13 mouse cellular contexts compared by ENCODE assay signal in genomic region chr1:59394616-59395015, GRCm38 (mm10).
A peak's percentile ranks its signal among the peaks of the same experiment; 100 is the strongest.
DNase-seq lines count a peak whose midpoint lies in the region; ATAC-seq and TF ChIP-seq lines count a peak whose summit lies in the region.
"Had no signal": no experiment of that assay in that cellular context is flagged by ENCODE, and none has a peak within 500 bp of the region (broad histone marks: within the 10 kb centered on the region; RNA-seq: fewer than 3 reads in every experiment).

No protein-coding gene starts in this region.

- peaks cover 16% of the 10 kb centered on the region; the same call in 1 of the 2 replicates for H3K27me3 ChIP-seq in heart, embryonic 10.5 days (ENCODE audit: insufficient read depth, poor library complexity, severe bottlenecking)
- H3K27me3 ChIP-seq in forebrain, embryonic 16.5 days (replicated peaks; ENCODE audit: control insufficient read depth, insufficient read depth, low read length) = no peaks in the 10 kb centered on the region
- no peaks in the 10 kb centered on the region for H3K27me3 ChIP-seq in neural tube, embryonic 15.5 days (replicated peaks)
- no peaks in the 10 kb centered on the region for H3K27me3 ChIP-seq in thymus, adult 2 months (ENCODE audit: control insufficient read depth, insufficient read depth, low read length)
- H3K27me3 ChIP-seq: embryonic facial prominence, embryonic 15.5 days; intestine, embryonic 15.5 days; liver, embryonic 13.5 days had no signal

- no peak for DNase-seq in heart, embryonic 10.5 days (ENCODE audit: low spot score)
- no peak for DNase-seq in heart, postnatal 4 days
- peak; percentile 29 for DNase-seq in kidney, postnatal 14 days
- no peak for DNase-seq in thymus, adult 2 months
- DNase-seq in cerebellum, postnatal 36 days = no peak
- DNase-seq: adrenal gland, postnatal 36 days; heart, adult 2 months; liver, embryonic 13.5 days had no signal

- ATAC-seq in forebrain, embryonic 16.5 days = peak; percentile 89
- peak; percentile 72 for ATAC-seq in neural tube, embryonic 15.5 days (ENCODE audit: low FRiP score)
- ATAC-seq in granulocyte monocyte progenitor cell, adult 5-6 weeks (replicated peaks; ENCODE audit: poor library complexity, severe bottlenecking) = no peak

- TF ChIP-seq CTCF in thymus, adult 2 months (IDR thresholded peaks at IDR 0.05; ENCODE audit: borderline replicate concordance, control insufficient read depth, extremely low read depth, insufficient read depth, low read length, poor library complexity) = no peak

- no peak for TF ChIP-seq POLR2A in thymus, adult 2 months (IDR thresholded peaks at IDR 0.05; ENCODE audit: control insufficient read depth, extremely low read depth, insufficient read depth, low read length, poor library complexity)

- 0 out of 2 replicates have a peak overlapping the region, but pooled peaks have one; percentile 20 for H3K9ac ChIP-seq in forebrain, embryonic 16.5 days (replicated peaks; ENCODE audit: low read depth, low read length)
- H3K9ac ChIP-seq in neural tube, embryonic 15.5 days (replicated peaks) = no peak overlapping the region
- H3K9ac ChIP-seq: embryonic facial prominence, embryonic 15.5 days; intestine, embryonic 15.5 days; liver, embryonic 13.5 days had no signal

- no peaks in the 10 kb centered on the region for H3K9me3 ChIP-seq in heart, embryonic 10.5 days
- no peaks in the 10 kb centered on the region for H3K9me3 ChIP-seq in forebrain, embryonic 16.5 days (ENCODE audit: control insufficient read depth, low read length)
- H3K9me3 ChIP-seq in neural tube, embryonic 15.5 days (replicated peaks) = no peaks in the 10 kb centered on the region
- H3K9me3 ChIP-seq: embryonic facial prominence, embryonic 15.5 days; intestine, embryonic 15.5 days; liver, embryonic 13.5 days had no signal

- H3K36me3 ChIP-seq in heart, embryonic 10.5 days = no peaks in the 10 kb centered on the region
- no peaks in the 10 kb centered on the region for H3K36me3 ChIP-seq in forebrain, embryonic 16.5 days (ENCODE audit: control insufficient read depth, insufficient read depth)
- no peaks in the 10 kb centered on the region for H3K36me3 ChIP-seq in neural tube, embryonic 15.5 days
- H3K36me3 ChIP-seq in thymus, adult 2 months (ENCODE audit: control insufficient read depth, insufficient read depth, low read length) = no peaks in the 10 kb centered on the region
- H3K36me3 ChIP-seq: embryonic facial prominence, embryonic 15.5 days; intestine, embryonic 15.5 days; liver, embryonic 13.5 days had no signal

- no peak overlapping the region for H3K4me2 ChIP-seq in forebrain, embryonic 16.5 days (ENCODE audit: low read length)
- H3K4me2 ChIP-seq in neural tube, embryonic 15.5 days = no peak overlapping the region
- H3K4me2 ChIP-seq: embryonic facial prominence, embryonic 15.5 days; intestine, embryonic 15.5 days; liver, embryonic 13.5 days had no signal

- 46% methylated on average over 6 of the region's 6 CpGs for WGBS in heart, embryonic 10.5 days
- WGBS in forebrain, embryonic 16.5 days = 2% methylated on average over 6 of the region's 6 CpGs
- WGBS in neural tube, embryonic 15.5 days = 9% methylated on average over 6 of the region's 6 CpGs
- 86% methylated on average over 6 of the region's 6 CpGs for WGBS in thymus, adult 2 months

- no peak overlapping the region for H3K4me3 ChIP-seq in heart, embryonic 10.5 days
- no peak overlapping the region for H3K4me3 ChIP-seq in forebrain, embryonic 16.5 days (replicated peaks; ENCODE audit: low read length)
- H3K4me3 ChIP-seq in neural tube, embryonic 15.5 days (replicated peaks) = no peak overlapping the region
- H3K4me3 ChIP-seq in thymus, adult 2 months (ENCODE audit: control insufficient read depth, insufficient read depth, low read length) = no peak overlapping the region
- H3K4me3 ChIP-seq: embryonic facial prominence, embryonic 15.5 days; heart, adult 2 months; intestine, embryonic 15.5 days; liver, embryonic 13.5 days had no signal

- H3K4me1 ChIP-seq in heart, embryonic 10.5 days = peaks cover 13% of the 10 kb centered on the region
- peaks cover 14% of the 10 kb centered on the region for H3K4me1 ChIP-seq in forebrain, embryonic 16.5 days (replicated peaks; ENCODE audit: control insufficient read depth, insufficient read depth, low read length)
- peaks cover 15% of the 10 kb centered on the region for H3K4me1 ChIP-seq in neural tube, embryonic 15.5 days
- no peaks in the 10 kb centered on the region for H3K4me1 ChIP-seq in thymus, adult 2 months (replicated peaks; ENCODE audit: control insufficient read depth, insufficient read depth, low read length)
- H3K4me1 ChIP-seq: embryonic facial prominence, embryonic 15.5 days had no signal

- H3K27ac ChIP-seq in heart, embryonic 10.5 days = peak overlapping the region; percentile 57
- peak overlapping the region; percentile 67 for H3K27ac ChIP-seq in forebrain, embryonic 16.5 days (ENCODE audit: low read length)
- 0 out of 2 replicates have a peak overlapping the region, but pooled peaks have one; percentile 1 for H3K27ac ChIP-seq in neural tube, embryonic 15.5 days (replicated peaks)
- H3K27ac ChIP-seq in thymus, adult 2 months (ENCODE audit: control insufficient read depth, insufficient read depth, low read length) = no peak overlapping the region
- H3K27ac ChIP-seq: embryonic facial prominence, embryonic 15.5 days; heart, adult 2 months; intestine, embryonic 15.5 days; liver, embryonic 13.5 days had no signal
